Mouse (Mus musculus) liver, postnatal 0 days (tissue): ENCODE measurements at regions not wholly inside any gene's neighbourhood (a gene's known extent, or its start where the extent isn't known, plus 50 kb on each side); places are given as distances from the start of the nearest gene placed in this dataset.

Experiments
- CTCF ChIP-seq: sonication (generic); IDR thresholded peaks from 2 replicates; pipeline ENCODE4 v1.5.1; 2016; ENCODE audit warnings: antibody characterized with exemption, low read depth
- EP300 ChIP-seq: IDR thresholded peaks from 2 replicates; pipeline ENCODE4 v1.6.1; 2016; ENCODE audit warnings: antibody characterized with exemption, low read depth, mild to moderate bottlenecking

DNA sequence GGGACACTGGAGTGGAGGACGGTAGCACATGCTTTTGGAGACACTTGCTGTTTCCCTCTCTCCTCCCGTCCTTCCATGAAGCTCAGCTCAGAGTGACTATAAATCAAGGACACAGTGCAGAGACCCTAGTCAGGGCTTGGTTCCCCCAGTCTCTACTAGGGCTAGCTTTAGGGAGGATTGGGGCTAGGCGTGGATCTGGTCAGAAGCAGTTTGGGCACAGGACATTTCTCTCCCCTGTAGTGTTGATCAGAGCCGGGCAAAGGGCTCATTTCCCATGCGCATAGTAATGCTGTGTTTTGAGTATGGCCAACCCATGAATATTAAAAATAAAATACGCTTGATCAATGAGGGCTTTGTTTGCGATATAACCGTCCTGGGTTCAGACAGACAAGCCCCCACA lies 149.1 kb upstream of the Cdh4 start:
- no peak for TF ChIP-seq CTCF
- TF ChIP-seq EP300 = no peak
